Mouse (Mus musculus) hindbrain, embryonic 13.5 days (tissue): ENCODE results near the gene Obscn. TPM values are rescaled to one million over a fixed set of nuclear protein-coding genes. Genes with fewer than 3 reads are reported as not detected.

Experiments used
- ATAC-seq: fragments of 200-750 bp; cut with Nextera tagmentation; 2 replicates; pipeline ENCODE4 v1.8.0; 2017; ENCODE audit warnings: moderate TSS enrichment; ENCODE audit not compliant: low FRiP score
- H3K27ac ChIP-seq: fragments of 300-500 bp; sonication (generic); 2 replicates; pipeline ENCODE4 v1.5.1; 2015; ENCODE audit warnings: inconsistent platforms, mild to moderate bottlenecking, moderate library complexity
- H3K27me3 ChIP-seq: fragments of 300-500 bp; sonication (generic); 2 replicates; pipeline ENCODE4 v1.6.1; 2015; ENCODE audit warnings: mild to moderate bottlenecking, inconsistent platforms
- H3K36me3 ChIP-seq: fragments of 300-500 bp; sonication (generic); 2 replicates; pipeline ENCODE4 v1.6.1; 2015; ENCODE audit warnings: mild to moderate bottlenecking, inconsistent platforms
- H3K4me1 ChIP-seq: fragments of 300-500 bp; sonication (generic); replicated peaks from 2 replicates; pipeline ENCODE4 v1.6.1; 2015; ENCODE audit warnings: inconsistent platforms
- H3K4me2 ChIP-seq: fragments of 300-500 bp; sonication (generic); 2 replicates; pipeline ENCODE4 v1.6.1; 2015; ENCODE audit warnings: inconsistent platforms, mild to moderate bottlenecking, moderate library complexity
- H3K4me3 ChIP-seq: fragments of 300-500 bp; sonication (generic); 2 replicates; pipeline ENCODE4 v1.5.1; 2015; ENCODE audit warnings: mild to moderate bottlenecking, inconsistent platforms
- H3K9ac ChIP-seq: fragments of 300-500 bp; sonication (generic); 2 replicates; pipeline ENCODE4 v1.6.1; 2015; ENCODE audit warnings: mild to moderate bottlenecking, inconsistent platforms
- H3K9me3 ChIP-seq: fragments of 300-500 bp; sonication (generic); 2 replicates; pipeline ENCODE4 v1.6.1; 2016; ENCODE audit warnings: inconsistent platforms
- WGBS: fragments of 180-500 bp; shearing (Covaris S2); methylation state at CpG from one replicate; pipeline ENCODE4 v1.1.7; 2015; 5-methylcytosine and 5-hydroxymethylcytosine counted together
- polyA plus RNA-seq: library from polyadenylated mRNA; unstranded; fragments of >200 nt; fragmentation: Nextera tagmentation; extraction: Ambion mirVana; gene quantifications from 2 replicates; pipeline ENCODE4 v1.2.1, GENCODE M21; 2015

Gene Obscn
- 0.22 and 0.44 TPM in 2 replicates for polyA plus RNA-seq

DNA sequence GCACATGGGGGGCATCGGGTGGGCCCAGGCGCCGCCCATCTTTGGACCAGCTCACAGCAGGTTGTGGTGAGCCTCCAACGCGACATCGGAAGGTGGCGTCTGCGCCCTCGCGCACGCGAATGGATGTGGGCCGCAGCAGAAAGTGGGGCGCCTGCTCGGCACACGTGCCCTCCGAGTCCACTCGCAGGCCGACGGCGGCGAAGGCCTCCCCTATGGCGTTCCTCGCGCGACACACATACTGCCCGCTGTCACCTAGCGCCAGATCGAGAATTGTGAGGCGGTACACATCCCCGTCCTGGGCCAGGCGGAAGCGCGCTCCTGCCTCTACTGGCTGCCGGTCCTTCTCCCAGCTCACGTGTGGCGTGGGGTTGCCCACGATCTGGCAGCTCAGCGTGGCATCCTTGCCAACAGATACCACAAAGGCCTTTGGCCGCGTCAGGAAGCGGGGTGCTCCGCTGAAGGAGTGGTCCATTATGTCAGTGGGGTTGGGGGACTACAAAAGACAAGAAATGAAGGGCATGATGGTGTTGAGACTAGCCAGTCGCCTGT, at the start of gene Obscn:
TSS of gene Obscn (minus strand) at position 499 of the 549 bp plus-strand sequence.
- Histone ChIP-seq H3K4me1 (peaks cover 13% of the 10 kb centered on the region), H3K9me3 (no peaks in the 10 kb centered on the region), H3K36me3 (no peaks in the 10 kb centered on the region), H3K4me2 (peak within 1 kb of the TSS; percentile 55), H3K27me3 (peaks cover 78% of the 10 kb centered on the region), H3K27ac (no peak within 1 kb of the TSS), H3K4me3 (peak within 1 kb of the TSS; percentile 35), H3K9ac (peak within 1 kb of the TSS; percentile 51)
- WGBS = 14% methylated on average over 44 of the region's 44 CpGs
- no peak for ATAC-seq

GRCm38 (mm10) chr11:59185490-59185889, 49.3 kb upstream of the Obscn start:
- Histone ChIP-seq H3K27ac (no peak overlapping the region), H3K36me3 (peaks cover 46% of the 10 kb centered on the region), H3K4me3 (no peak overlapping the region), H3K27me3 (peaks cover 5% of the 10 kb centered on the region; the same call in 1 of the 2 replicates), H3K9me3 (no peaks in the 10 kb centered on the region), H3K9ac (no peak overlapping the region), H3K4me1 (peaks cover 26% of the 10 kb centered on the region), H3K4me2 (no peak overlapping the region)
- 88% methylated on average over 5 of the region's 5 CpGs for WGBS
- ATAC-seq = no peak

DNA sequence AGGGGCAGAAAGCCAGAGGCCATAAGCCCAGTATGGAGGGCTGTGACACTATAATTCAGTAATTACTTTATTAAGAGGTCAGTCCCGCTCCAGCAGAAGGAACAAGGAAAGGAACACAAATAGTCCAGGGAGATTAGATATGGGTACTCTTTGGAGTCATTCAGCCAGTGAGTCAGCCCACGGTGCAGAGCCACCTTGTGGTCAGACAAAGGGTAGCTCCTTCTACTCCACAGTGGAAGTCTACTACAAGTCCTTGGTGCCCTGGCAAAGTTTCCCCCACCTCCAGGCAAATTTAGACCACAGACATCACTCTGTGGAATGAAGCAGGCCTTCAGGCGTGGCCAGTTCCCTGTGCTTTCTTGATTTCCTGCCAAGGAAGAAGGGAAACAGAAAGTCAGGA, 47.6 kb upstream of the Obscn start:
- H3K9me3 ChIP-seq = no peaks in the 10 kb centered on the region
- H3K4me3 ChIP-seq = no peak overlapping the region
- peaks cover 10% of the 10 kb centered on the region for H3K4me1 ChIP-seq
- no peak overlapping the region for H3K9ac ChIP-seq
- H3K4me2 ChIP-seq = no peak overlapping the region
- 32% methylated on average over 3 of the region's 3 CpGs for WGBS
- no peak overlapping the region for H3K27ac ChIP-seq
- peak; percentile 41; the same call in 1 of the 2 replicates for ATAC-seq
- peaks cover 22% of the 10 kb centered on the region for H3K27me3 ChIP-seq
- H3K36me3 ChIP-seq = peaks cover 46% of the 10 kb centered on the region

- H3K4me1 ChIP-seq = peaks cover 4% of the 10 kb centered on the region; the same call in 1 of the 2 replicates
- H3K4me3 ChIP-seq = no peak within 1 kb of the TSS
- no peak within 1 kb of the TSS for H3K4me2 ChIP-seq
- H3K27ac ChIP-seq = no peak within 1 kb of the TSS
- H3K9ac ChIP-seq = 0 out of 2 replicates have a peak within 1 kb of the TSS, but pooled peaks have one; percentile 39
- H3K36me3 ChIP-seq = peaks cover 46% of the 10 kb centered on the region
- no peak for ATAC-seq
- 53% methylated on average over 3 of the region's 3 CpGs for WGBS
- peaks cover 31% of the 10 kb centered on the region for H3K27me3 ChIP-seq
- no peaks in the 10 kb centered on the region for H3K9me3 ChIP-seq
Measured at GRCm38 (mm10) chr11:59182864-59183331, 46.7 kb upstream of the Obscn start, which contains the start of gene Gjc2. Gene Gjc2 (minus strand): TSS chr11:59183213.

- Histone ChIP-seq H3K9me3 (no peaks in the 10 kb centered on the region), H3K27ac (no peak overlapping the region), H3K36me3 (no peaks in the 10 kb centered on the region), H3K4me3 (peak overlapping the region; percentile 16), H3K27me3 (peaks cover 85% of the 10 kb centered on the region), H3K4me1 (no peaks in the 10 kb centered on the region; the same call in 1 of the 2 replicates), H3K4me2 (peak overlapping the region; percentile 13; the same call in 1 of the 2 replicates), H3K9ac (no peak overlapping the region)
- no peak for ATAC-seq
- 10% methylated on average over 34 of the region's 34 CpGs for WGBS
Measured at GRCm38 (mm10) chr11:59176921-59177320, 40.7 kb upstream of the Obscn start.

DNA sequence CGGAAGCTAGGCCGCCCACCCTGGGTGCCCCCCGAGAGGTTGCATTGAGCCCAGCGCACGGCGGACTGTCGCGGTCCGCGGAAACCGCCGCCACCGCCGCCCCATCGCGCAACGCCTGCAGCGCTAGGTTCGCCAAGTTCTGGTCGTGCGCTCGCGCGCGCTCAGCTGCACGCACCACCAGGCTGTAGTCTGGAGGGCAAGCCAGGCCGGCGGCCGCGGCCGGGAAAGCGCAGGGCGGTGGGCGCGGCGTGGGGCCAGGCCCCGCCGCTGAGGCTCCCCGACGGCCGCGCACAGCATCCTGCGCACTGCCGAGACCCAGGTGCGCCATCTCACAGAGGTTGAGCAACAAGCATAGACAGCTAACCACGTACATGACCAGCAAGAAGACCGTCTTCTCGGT, 40.3 kb upstream of the Obscn start:
- no peaks in the 10 kb centered on the region; the same call in 1 of the 2 replicates for H3K4me1 ChIP-seq
- peaks cover 82% of the 10 kb centered on the region for H3K27me3 ChIP-seq
- H3K9ac ChIP-seq = no peak overlapping the region
- ATAC-seq = no peak
- H3K4me2 ChIP-seq = peak overlapping the region; percentile 13; the same call in 1 of the 2 replicates
- 3% methylated on average over 48 of the region's 48 CpGs for WGBS
- no peak overlapping the region for H3K27ac ChIP-seq
- no peaks in the 10 kb centered on the region for H3K36me3 ChIP-seq
- no peaks in the 10 kb centered on the region for H3K9me3 ChIP-seq
- H3K4me3 ChIP-seq = peak overlapping the region; percentile 16

- ATAC-seq = no peak
- no peaks in the 10 kb centered on the region; the same call in 1 of the 2 replicates for H3K4me1 ChIP-seq
- H3K9ac ChIP-seq = no peak overlapping the region
- no peak overlapping the region for H3K27ac ChIP-seq
- no peaks in the 10 kb centered on the region for H3K36me3 ChIP-seq
- H3K4me2 ChIP-seq = no peak overlapping the region
- WGBS = 49% methylated on average over 6 of the region's 6 CpGs
- no peaks in the 10 kb centered on the region for H3K9me3 ChIP-seq
- H3K27me3 ChIP-seq = peaks cover 72% of the 10 kb centered on the region
- H3K4me3 ChIP-seq = no peak overlapping the region
Measured at GRCm38 (mm10) chr11:59174189-59174838, 38.1 kb upstream of the Obscn start.

GRCm38 (mm10) chr11:59170549-59170948, 34.3 kb upstream of the Obscn start:
- H3K9ac ChIP-seq = no peak overlapping the region
- ATAC-seq = no peak
- WGBS = 78% methylated on average over 4 of the region's 4 CpGs

GRCm38 (mm10) chr11:59169807-59170206, 33.6 kb upstream of the Obscn start:
- no peak overlapping the region for H3K27ac ChIP-seq
- H3K4me3 ChIP-seq = no peak overlapping the region
- no peaks in the 10 kb centered on the region for H3K36me3 ChIP-seq
- no peaks in the 10 kb centered on the region for H3K4me1 ChIP-seq
- 0 out of 2 replicates have a peak overlapping the region, but pooled peaks have one; percentile 10 for H3K9ac ChIP-seq
- ATAC-seq = no peak
- H3K9me3 ChIP-seq = no peaks in the 10 kb centered on the region
- H3K27me3 ChIP-seq = peaks cover 32% of the 10 kb centered on the region
- H3K4me2 ChIP-seq = no peak overlapping the region
- 80% methylated on average over 3 of the region's 3 CpGs for WGBS

More at GRCm38 (mm10) chr11:59170549-59170948, 34.3 kb upstream of the Obscn start:
- Histone ChIP-seq H3K4me3 (no peak overlapping the region), H3K4me1 (no peaks in the 10 kb centered on the region), H3K9me3 (no peaks in the 10 kb centered on the region), H3K27me3 (peaks cover 39% of the 10 kb centered on the region), H3K4me2 (no peak overlapping the region), H3K27ac (no peak overlapping the region), H3K36me3 (no peaks in the 10 kb centered on the region)

GRCm38 (mm10) chr11:59165616-59166241, 29.5 kb upstream of the Obscn start:
- Histone ChIP-seq H3K27me3 (peaks cover 8% of the 10 kb centered on the region; the same call in 1 of the 2 replicates), H3K4me2 (no peak overlapping the region), H3K9ac (no peak overlapping the region), H3K27ac (0 out of 2 replicates have a peak overlapping the region, but pooled peaks have one; percentile 35), H3K4me1 (peaks cover 22% of the 10 kb centered on the region), H3K36me3 (peaks cover 4% of the 10 kb centered on the region; the same call in 1 of the 2 replicates), H3K4me3 (no peak overlapping the region), H3K9me3 (no peaks in the 10 kb centered on the region)
- no peak for ATAC-seq
- 37% methylated on average over 2 of the region's 2 CpGs for WGBS

- H3K9ac ChIP-seq = 0 out of 2 replicates have a peak overlapping the region, but pooled peaks have one; percentile 89
Measured at GRCm38 (mm10) chr11:59164384-59164783, 28.2 kb upstream of the Obscn start.

More at GRCm38 (mm10) chr11:59164384-59164783, 28.2 kb upstream of the Obscn start:
- H3K36me3 ChIP-seq = peaks cover 6% of the 10 kb centered on the region; the same call in 1 of the 2 replicates
- H3K27me3 ChIP-seq = peaks cover 5% of the 10 kb centered on the region; the same call in 1 of the 2 replicates
- peak overlapping the region; percentile 73 for H3K4me2 ChIP-seq
- WGBS = 93% methylated on average over 9 of the region's 9 CpGs
- peaks cover 22% of the 10 kb centered on the region for H3K4me1 ChIP-seq
- peak overlapping the region; percentile 69 for H3K4me3 ChIP-seq
- ATAC-seq = no peak
- H3K9me3 ChIP-seq = no peaks in the 10 kb centered on the region
- H3K27ac ChIP-seq = peak overlapping the region; percentile 100
